ENCODE assay signal across 12 mouse cellular contexts in the genomic region with DNA sequence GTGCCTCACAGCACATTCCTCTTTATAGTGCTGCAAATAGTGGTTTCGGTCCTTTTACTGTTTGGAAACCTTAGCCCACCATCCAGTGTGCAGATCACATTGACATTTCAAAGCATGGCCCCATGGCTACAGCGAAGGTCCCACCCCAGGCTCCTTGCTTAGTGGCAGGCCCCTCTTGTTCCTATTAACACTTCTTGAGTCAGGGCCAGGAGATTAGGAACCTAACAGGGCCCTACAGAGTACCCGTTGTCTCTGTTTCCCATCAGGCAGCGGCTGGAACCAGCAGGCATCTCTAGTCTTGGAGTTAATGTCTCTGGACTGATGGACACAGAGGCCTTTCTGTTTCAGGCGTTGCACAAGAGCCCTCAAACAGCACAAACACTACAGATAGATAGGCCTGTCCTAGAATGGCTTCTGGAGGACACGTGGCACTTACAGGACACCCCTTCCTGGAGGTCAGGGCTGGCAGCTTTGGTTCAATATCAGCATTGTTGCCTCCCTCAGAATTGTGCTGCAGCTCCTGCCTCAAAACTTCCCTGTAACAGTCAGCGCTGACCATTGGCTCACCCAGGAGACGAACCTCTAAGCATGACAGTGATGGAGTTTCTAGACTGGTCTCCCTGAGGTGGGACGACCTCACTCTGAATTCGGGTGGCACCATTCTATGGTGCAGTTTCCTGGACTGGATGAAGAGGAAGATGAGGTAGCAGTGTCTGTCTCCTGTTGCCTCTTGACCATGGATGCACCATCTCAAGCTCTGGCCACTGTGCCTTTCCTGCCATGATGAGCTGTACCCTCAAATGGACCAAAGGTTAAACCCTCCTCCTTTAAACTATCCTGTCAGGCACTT. TPM values are rescaled to one million over a fixed set of nuclear protein-coding genes. Genes with fewer than 3 reads are reported as not detected.
DNase-seq lines count a peak whose midpoint lies in the region; ATAC-seq and TF ChIP-seq lines count a peak whose summit lies in the region.
"Had no signal": no experiment of that assay in that cellular context is flagged by ENCODE, and none has a peak within 500 bp of the region (broad histone marks: within the 10 kb centered on the region; RNA-seq: fewer than 3 reads in every experiment).

No protein-coding gene starts in this region.

- no peak; the same call in 1 of the 2 replicates for ATAC-seq in forebrain, embryonic 13.5 days
- ATAC-seq in liver, embryonic 12.5 days = no peak
- peak; percentile 37; the same call in 1 of the 2 replicates for ATAC-seq in intestine, embryonic 15.5 days
- ATAC-seq in neural tube, embryonic 14.5 days (ENCODE audit: low read depth) = peak; percentile 26; the same call in 1 of the 2 replicates
- ATAC-seq: inflammation-experienced regulatory T-cells, adult 6 months had no signal

- H3K27me3 ChIP-seq in forebrain, embryonic 13.5 days = peaks cover 4% of the 10 kb centered on the region; the same call in 1 of the 2 replicates
- no peaks in the 10 kb centered on the region for H3K27me3 ChIP-seq in forebrain, embryonic 10.5 days (ENCODE audit: poor library complexity, severe bottlenecking)
- no peaks in the 10 kb centered on the region for H3K27me3 ChIP-seq in liver, adult 2 months (ENCODE audit: control insufficient read depth, insufficient read depth, low read length)
- H3K27me3 ChIP-seq in liver, embryonic 12.5 days (replicated peaks) = peaks cover 15% of the 10 kb centered on the region; the same call in 1 of the 2 replicates
- H3K27me3 ChIP-seq in intestine, embryonic 15.5 days (replicated peaks) = no peaks in the 10 kb centered on the region
- H3K27me3 ChIP-seq in neural tube, embryonic 14.5 days (ENCODE audit: control insufficient read depth, insufficient read depth, low read length) = no peaks in the 10 kb centered on the region
- H3K27me3 ChIP-seq: Patski had no signal

- no peak overlapping the region for H3K27ac ChIP-seq in forebrain, embryonic 13.5 days
- H3K27ac ChIP-seq in forebrain, embryonic 10.5 days = no peak overlapping the region
- H3K27ac ChIP-seq in liver, adult 2 months (replicated peaks; ENCODE audit: insufficient read depth, low read depth, low read length) = no peak overlapping the region
- no peak overlapping the region for H3K27ac ChIP-seq in liver, embryonic 12.5 days
- H3K27ac ChIP-seq in intestine, embryonic 15.5 days = no peak overlapping the region
- H3K27ac ChIP-seq in neural tube, embryonic 14.5 days (ENCODE audit: low read depth, low read length) = no peak overlapping the region
- H3K27ac ChIP-seq: left cerebral cortex, adult 2 months had no signal

- H3K36me3 ChIP-seq in forebrain, embryonic 13.5 days (ENCODE audit: poor library complexity, severe bottlenecking) = peaks cover 26% of the 10 kb centered on the region
- peaks cover 34% of the 10 kb centered on the region for H3K36me3 ChIP-seq in forebrain, embryonic 10.5 days (replicated peaks)
- peaks cover 12% of the 10 kb centered on the region; the same call in 1 of the 2 replicates for H3K36me3 ChIP-seq in liver, adult 2 months (ENCODE audit: control insufficient read depth, insufficient read depth, low read length)
- H3K36me3 ChIP-seq in liver, embryonic 12.5 days = peaks cover 41% of the 10 kb centered on the region
- 0 out of 2 replicates have a peak, but pooled peaks cover 4% of the 10 kb centered on the region for H3K36me3 ChIP-seq in intestine, embryonic 15.5 days
- no peaks in the 10 kb centered on the region for H3K36me3 ChIP-seq in neural tube, embryonic 14.5 days (ENCODE audit: control insufficient read depth, insufficient read depth, low read length)

- DNase-seq in forebrain, embryonic 10.5 days (ENCODE audit: extremely low spot score, low spot score) = no peak
- peak; percentile 65 for DNase-seq in liver, adult 2 months (ENCODE audit: extremely low read depth, low read depth, low spot score)
- DNase-seq in embryo, embryonic 9.5 days (ENCODE audit: extremely low spot score) = no peak
- DNase-seq in layer of hippocampus, adult 8-10 months (ENCODE audit: low spot score in 2 of 2) = no peak

- H3K79me2 ChIP-seq in liver, adult 2 months (ENCODE audit: control insufficient read depth, insufficient read depth, low read length) = no peaks in the 10 kb centered on the region

- TF ChIP-seq POLR2A in liver, adult 2 months (IDR thresholded peaks at IDR 0.05; ENCODE audit: extremely low read depth, insufficient read depth, low read length) = no peak

- no peak overlapping the region for H3K4me3 ChIP-seq in forebrain, embryonic 13.5 days
- no peak overlapping the region for H3K4me3 ChIP-seq in forebrain, embryonic 10.5 days
- H3K4me3 ChIP-seq in liver, adult 2 months (ENCODE audit: insufficient read depth, low read depth, low read length) = no peak overlapping the region
- no peak overlapping the region for H3K4me3 ChIP-seq in liver, embryonic 12.5 days
- no peak overlapping the region for H3K4me3 ChIP-seq in intestine, embryonic 15.5 days (replicated peaks)
- H3K4me3 ChIP-seq in neural tube, embryonic 14.5 days (ENCODE audit: low read depth, low read length) = no peak overlapping the region
- H3K4me3 ChIP-seq: left cerebral cortex, adult 2 months; myocyte had no signal

- H3K4me1 ChIP-seq in forebrain, embryonic 13.5 days = 0 out of 2 replicates have a peak, but pooled peaks cover 8% of the 10 kb centered on the region
- H3K4me1 ChIP-seq in forebrain, embryonic 10.5 days = peaks cover 14% of the 10 kb centered on the region
- H3K4me1 ChIP-seq in liver, adult 2 months (ENCODE audit: control insufficient read depth, insufficient read depth, low read length) = 0 out of 2 replicates have a peak, but pooled peaks cover 2% of the 10 kb centered on the region
- H3K4me1 ChIP-seq in liver, embryonic 12.5 days = peaks cover 14% of the 10 kb centered on the region
- H3K4me1 ChIP-seq in intestine, embryonic 15.5 days (replicated peaks) = peaks cover 5% of the 10 kb centered on the region; the same call in 1 of the 2 replicates
- H3K4me1 ChIP-seq in neural tube, embryonic 14.5 days (ENCODE audit: control insufficient read depth, insufficient read depth, low read length) = no peaks in the 10 kb centered on the region

- 78% methylated on average over 10 of the region's 10 CpGs for WGBS in forebrain, embryonic 13.5 days
- 80% methylated on average over 10 of the region's 10 CpGs for WGBS in forebrain, embryonic 10.5 days
- 63% methylated on average over 10 of the region's 10 CpGs for WGBS in liver, adult 2 months
- WGBS in liver, embryonic 12.5 days (ENCODE audit: insufficient replicate concordance) = 79% methylated on average over 10 of the region's 10 CpGs
- 78% methylated on average over 10 of the region's 10 CpGs for WGBS in intestine, embryonic 15.5 days
- 85% methylated on average over 10 of the region's 10 CpGs for WGBS in neural tube, embryonic 14.5 days

- 0 out of 2 replicates have a peak overlapping the region, but pooled peaks have one; percentile 41 for H3K9ac ChIP-seq in forebrain, embryonic 13.5 days
- no peak overlapping the region for H3K9ac ChIP-seq in liver, adult 2 months (ENCODE audit: low read depth, low read length)
- H3K9ac ChIP-seq in liver, embryonic 12.5 days = no peak overlapping the region
- 0 out of 2 replicates have a peak overlapping the region, but pooled peaks have one; percentile 6 for H3K9ac ChIP-seq in intestine, embryonic 15.5 days
- H3K9ac ChIP-seq in neural tube, embryonic 14.5 days (replicated peaks; ENCODE audit: low read depth, low read length) = no peak overlapping the region

- H3K9me3 ChIP-seq in forebrain, embryonic 13.5 days (replicated peaks) = no peaks in the 10 kb centered on the region
- no peaks in the 10 kb centered on the region for H3K9me3 ChIP-seq in forebrain, embryonic 10.5 days
- H3K9me3 ChIP-seq in liver, embryonic 12.5 days (replicated peaks) = no peaks in the 10 kb centered on the region
- no peaks in the 10 kb centered on the region for H3K9me3 ChIP-seq in intestine, embryonic 15.5 days
- H3K9me3 ChIP-seq in neural tube, embryonic 14.5 days (ENCODE audit: control insufficient read depth, low read length) = no peaks in the 10 kb centered on the region

- peak overlapping the region; percentile 24 for H3K4me2 ChIP-seq in forebrain, embryonic 13.5 days
- H3K4me2 ChIP-seq in liver, embryonic 12.5 days = no peak overlapping the region
- H3K4me2 ChIP-seq in intestine, embryonic 15.5 days (replicated peaks) = no peak overlapping the region
- H3K4me2 ChIP-seq in neural tube, embryonic 14.5 days (ENCODE audit: low read depth, low read length) = no peak overlapping the region

- no peak for TF ChIP-seq CTCF in liver, adult 2 months (IDR thresholded peaks at IDR 0.05; ENCODE audit: low read depth, low read length)

RNA-seq across cellular contexts. Expression of gene Map2k3, which starts 22.6 kb away (rescaled TPM):
- polyA plus RNA-seq in forebrain, embryonic 13.5 days (2015; fragmentation: Nextera tagmentation; extraction: Ambion mirVana) = 33.9 and 36.1 TPM in 2 replicates
- 67.0 and 73.2 TPM in 2 replicates for polyA plus RNA-seq in forebrain, embryonic 10.5 days (2016; fragmentation: Nextera tagmentation; extraction: Ambion mirVana)
- total RNA-seq in liver, adult 2 months (2014; rRNA removed) = 25.7 and 30.3 TPM in 2 replicates
- 36.9 and 39.7 TPM in 2 replicates for polyA plus RNA-seq in liver, adult 2 months (2012; rRNA removed)
- polyA plus RNA-seq in liver, embryonic 12.5 days (2016; fragmentation: Nextera tagmentation; extraction: Ambion mirVana) = 170 and 173 TPM in 2 replicates
- 127 and 144 TPM in 2 replicates for polyA plus RNA-seq in intestine, embryonic 15.5 days (2015; fragmentation: Nextera tagmentation; extraction: Ambion mirVana)
- 22.5 and 28.9 TPM in 2 replicates for polyA plus RNA-seq in neural tube, embryonic 14.5 days (2014; fragmentation: Nextera tagmentation; extraction: Ambion mirVana)
- total RNA-seq in layer of hippocampus, adult 8-10 months (2022) = 10 to 100 TPM; 12.8 to 19.8 (median 16.8) TPM

RNA-seq across cellular contexts. Expression of gene Natd1, which starts 39.9 kb away (rescaled TPM):
- 27.3 and 33.7 TPM in 2 replicates for polyA plus RNA-seq in forebrain, embryonic 13.5 days (2015; fragmentation: Nextera tagmentation; extraction: Ambion mirVana)
- polyA plus RNA-seq in forebrain, embryonic 10.5 days (2016; fragmentation: Nextera tagmentation; extraction: Ambion mirVana) = 20.1 and 23.0 TPM in 2 replicates
- total RNA-seq in liver, adult 2 months (2014; rRNA removed) = 1.1 and 2.2 TPM in 2 replicates
- 6.6 and 7.0 TPM in 2 replicates for polyA plus RNA-seq in liver, adult 2 months (2012; rRNA removed)
- 9.3 and 9.6 TPM in 2 replicates for polyA plus RNA-seq in liver, embryonic 12.5 days (2016; fragmentation: Nextera tagmentation; extraction: Ambion mirVana)
- 9.6 and 11.9 TPM in 2 replicates for polyA plus RNA-seq in intestine, embryonic 15.5 days (2015; fragmentation: Nextera tagmentation; extraction: Ambion mirVana)
- polyA plus RNA-seq in neural tube, embryonic 14.5 days (2014; fragmentation: Nextera tagmentation; extraction: Ambion mirVana) = 29.0 and 33.1 TPM in 2 replicates
- 10 to 100 TPM in 3 of 4 experiments, 1 to 10 TPM in 1; 9.4 to 16.6 (median 13.1) TPM for total RNA-seq in layer of hippocampus, adult 8-10 months (2022)

Comparison
In these comparisons a context has a peak if more than half of its experiments do, and no peak if none do; other contexts are left out.
1. ATAC-seq: peak in intestine, embryonic 15.5 days (single experiment) and neural tube, embryonic 14.5 days (single experiment); none in forebrain, embryonic 13.5 days (single experiment) and liver, embryonic 12.5 days (single experiment).
2. H3K9ac ChIP-seq: peak in forebrain, embryonic 13.5 days (single experiment) and intestine, embryonic 15.5 days (single experiment); none in liver, adult 2 months (single experiment), liver, embryonic 12.5 days (single experiment) and neural tube, embryonic 14.5 days (single experiment).